Mouse (Mus musculus) forebrain, embryonic 14.5 days (tissue): ENCODE data around the gene Eci1. TPM values are rescaled to one million over a fixed set of nuclear protein-coding genes. Genes with fewer than 3 reads are reported as not detected.

Source experiments
- ATAC-seq: fragments of 200-750 bp; cut with Nextera tagmentation; 2 replicates; pipeline ENCODE4 v1.8.0; 2017; ENCODE audit warnings: mild to moderate bottlenecking, moderate library complexity
- DNase-seq: peaks from one replicate; pipeline ENCODE4 v3.0.0-alpha.2; 2015; ENCODE audit warnings: low spot score
- H3K27ac ChIP-seq: fragments of 300-500 bp; sonication (generic); 2 replicates; pipeline ENCODE4 v1.5.1; 2014; ENCODE audit warnings: low read depth, mild to moderate bottlenecking, control low read depth, low read length, moderate library complexity
- H3K27me3 ChIP-seq: fragments of 300-500 bp; sonication (generic); replicated peaks from 2 replicates; pipeline ENCODE4 v1.6.1; 2014; ENCODE audit warnings: low read length, control low read depth, mixed read lengths; ENCODE audit not compliant: control insufficient read depth, insufficient read depth
- H3K36me3 ChIP-seq: fragments of 300-500 bp; sonication (generic); 2 replicates; pipeline ENCODE4 v1.6.1; 2014; ENCODE audit warnings: low read length, control low read depth; ENCODE audit not compliant: control insufficient read depth, insufficient read depth
- H3K4me1 ChIP-seq: fragments of 300-500 bp; sonication (generic); 2 replicates; pipeline ENCODE4 v1.6.1; 2014; ENCODE audit warnings: antibody characterized with exemption, low read length, control low read depth; ENCODE audit not compliant: control insufficient read depth, insufficient read depth
- H3K4me2 ChIP-seq: fragments of 300-500 bp; sonication (generic); 2 replicates; pipeline ENCODE4 v1.6.1; 2014; ENCODE audit warnings: mild to moderate bottlenecking, control low read depth, low read length
- H3K4me3 ChIP-seq: fragments of 300-500 bp; sonication (generic); 2 replicates; pipeline ENCODE4 v1.5.1; 2014; ENCODE audit warnings: low read depth, low read length, control low read depth
- H3K9ac ChIP-seq: fragments of 300-500 bp; sonication (generic); 2 replicates; pipeline ENCODE4 v1.6.1; 2014; ENCODE audit warnings: mild to moderate bottlenecking, low read length, control low read depth, moderate library complexity
- H3K9me3 ChIP-seq: fragments of 300-500 bp; sonication (generic); replicated peaks from 2 replicates; pipeline ENCODE4 v1.6.1; 2016; ENCODE audit warnings: low read length, control low read depth, mixed read lengths; ENCODE audit not compliant: control insufficient read depth
- WGBS: fragments of 180-500 bp; shearing (Covaris S2); extraction: QIAGEN DNeasy Blood & Tissue Kit; methylation state at CpG from one replicate; pipeline ENCODE4 v1.1.7; 2014; 5-methylcytosine and 5-hydroxymethylcytosine counted together
- polyA plus RNA-seq: library from polyadenylated mRNA; unstranded; fragments of >200 nt; fragmentation: Nextera tagmentation; extraction: Ambion mirVana; gene quantifications from 2 replicates; pipeline ENCODE4 v1.2.1, GENCODE M21; 2014

Eci1 gene
- 31.5 and 31.8 TPM in 2 replicates for polyA plus RNA-seq

DNA sequence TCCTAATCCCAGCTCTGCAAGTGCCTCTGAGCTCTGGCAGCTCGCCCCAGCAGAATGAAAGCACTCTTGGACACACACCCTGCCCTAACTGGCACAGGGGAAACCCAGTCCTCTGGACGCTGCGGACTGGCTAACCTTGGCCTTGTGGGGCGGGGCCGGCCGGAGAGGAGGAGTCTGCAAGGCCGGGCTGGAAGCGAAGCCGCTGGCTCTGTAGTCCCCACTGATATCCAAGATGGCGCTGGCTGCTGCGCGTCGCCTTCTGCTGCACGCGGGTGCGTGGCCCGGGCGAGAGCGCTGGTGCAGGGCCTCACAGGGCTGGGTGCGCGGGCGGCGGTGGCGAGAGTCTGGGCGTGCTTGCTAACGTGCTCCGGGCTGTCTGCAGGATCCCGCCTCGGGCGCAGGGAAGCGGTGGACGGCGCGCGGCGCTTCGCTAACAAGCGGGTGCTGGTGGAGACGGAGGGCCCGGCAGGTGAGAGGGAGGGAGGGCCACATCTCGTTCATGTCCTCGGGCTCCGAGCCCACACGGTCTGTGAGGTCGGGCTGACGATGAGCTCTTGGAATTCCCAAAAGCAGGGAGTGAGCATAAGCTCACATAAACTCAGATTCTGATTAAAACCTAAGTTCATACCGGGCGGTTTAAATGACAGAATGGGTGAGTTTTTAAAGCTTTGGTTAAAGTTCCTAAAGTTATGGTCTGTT, at the start of gene Eci1:
TSS of gene Eci1 (plus strand) at position 171 of the 699 bp plus-strand sequence.
- peak within 1 kb of the TSS; percentile 95 for H3K27ac ChIP-seq
- H3K9me3 ChIP-seq: no peaks in the 10 kb centered on the region
- H3K36me3 ChIP-seq: peaks cover 36% of the 10 kb centered on the region
- H3K9ac ChIP-seq: peak within 1 kb of the TSS; percentile 85
- peak; percentile 93 for DNase-seq
- WGBS: under 1% methylated on average over 48 of the region's 48 CpGs
- H3K4me2 ChIP-seq: peak within 1 kb of the TSS; percentile 64
- peak; percentile 97 for ATAC-seq
- no peaks in the 10 kb centered on the region for H3K27me3 ChIP-seq
- no peaks in the 10 kb centered on the region for H3K4me1 ChIP-seq
- H3K4me3 ChIP-seq: peak within 1 kb of the TSS; percentile 66

DNA sequence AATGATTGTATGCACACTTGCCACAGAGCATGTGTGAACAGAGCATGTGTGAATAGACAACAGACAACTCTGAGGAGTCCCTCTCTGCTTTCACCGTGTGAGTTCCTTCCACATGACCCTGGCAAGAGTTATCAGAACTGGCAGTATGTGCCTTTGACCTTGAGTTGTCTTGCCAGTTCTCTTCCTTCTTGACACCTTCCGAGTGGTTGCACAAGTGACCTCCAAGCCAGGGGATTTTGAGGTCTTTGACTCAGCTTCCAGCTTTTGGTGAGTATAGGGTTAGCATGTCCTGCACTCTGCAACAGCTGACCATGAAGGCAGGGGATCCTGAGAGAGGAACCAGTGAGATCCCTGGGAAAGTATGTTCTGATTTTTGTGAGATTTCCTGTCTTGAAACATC, 47.9 kb upstream of the Eci1 start:
- no peak for ATAC-seq
- Histone ChIP-seq H3K4me1 (no peaks in the 10 kb centered on the region), H3K27ac (no peak overlapping the region), H3K9ac (no peak overlapping the region), H3K36me3 (peaks cover 74% of the 10 kb centered on the region), H3K4me3 (no peak overlapping the region), H3K27me3 (no peaks in the 10 kb centered on the region), H3K4me2 (no peak overlapping the region), H3K9me3 (no peaks in the 10 kb centered on the region)
- 96% methylated on average over 2 of the region's 2 CpGs for WGBS
- DNase-seq: no peak

DNA sequence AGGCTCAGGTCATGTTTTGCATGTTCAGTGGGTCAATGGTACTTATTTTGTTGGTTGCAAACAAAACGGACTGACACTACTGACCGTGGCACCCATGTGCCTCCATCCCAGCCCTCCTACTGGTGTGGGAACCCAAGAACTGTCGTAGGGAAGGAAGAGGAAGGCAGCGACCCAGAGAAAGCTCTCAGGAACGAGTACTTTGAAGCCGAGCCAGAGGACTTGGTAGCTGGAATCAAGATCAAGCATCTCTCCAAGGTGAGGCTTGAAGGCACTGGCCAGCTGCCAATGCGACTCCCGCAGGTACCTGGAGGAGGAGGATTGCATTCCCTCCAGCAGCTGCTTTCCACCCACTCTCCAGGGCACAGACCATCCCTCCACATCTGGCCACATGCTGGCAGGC, 42.7 kb upstream of the Eci1 start:
- Histone ChIP-seq H3K27me3 (no peaks in the 10 kb centered on the region), H3K4me1 (no peaks in the 10 kb centered on the region), H3K27ac (no peak overlapping the region), H3K4me2 (no peak overlapping the region), H3K9me3 (no peaks in the 10 kb centered on the region), H3K9ac (no peak overlapping the region), H3K4me3 (no peak overlapping the region), H3K36me3 (peaks cover 82% of the 10 kb centered on the region)
- ATAC-seq (no peak), DNase-seq (no peak)
- WGBS: 92% methylated on average over 8 of the region's 8 CpGs

DNA sequence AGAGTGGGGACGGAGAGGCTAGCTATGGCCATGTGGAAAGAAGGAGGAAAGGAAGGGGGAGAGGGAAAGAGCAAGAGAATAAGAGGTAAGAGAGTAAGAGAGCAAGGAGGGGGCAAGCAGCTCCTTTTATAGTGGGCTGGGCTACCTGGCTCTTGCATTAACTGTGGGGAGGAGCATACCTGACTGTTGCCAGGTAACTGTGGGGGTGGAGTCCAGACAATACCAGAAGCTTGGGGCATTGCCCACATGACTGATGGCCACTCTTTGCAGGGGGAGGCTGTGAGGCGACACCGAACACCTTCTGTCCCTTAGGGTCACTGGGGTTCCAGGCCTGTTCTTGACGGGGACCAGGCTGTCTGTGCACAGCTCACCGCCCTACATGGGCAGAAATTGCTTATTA, 37.7 kb upstream of the Eci1 start:
- 82% methylated on average over 5 of the region's 5 CpGs for WGBS

DNA sequence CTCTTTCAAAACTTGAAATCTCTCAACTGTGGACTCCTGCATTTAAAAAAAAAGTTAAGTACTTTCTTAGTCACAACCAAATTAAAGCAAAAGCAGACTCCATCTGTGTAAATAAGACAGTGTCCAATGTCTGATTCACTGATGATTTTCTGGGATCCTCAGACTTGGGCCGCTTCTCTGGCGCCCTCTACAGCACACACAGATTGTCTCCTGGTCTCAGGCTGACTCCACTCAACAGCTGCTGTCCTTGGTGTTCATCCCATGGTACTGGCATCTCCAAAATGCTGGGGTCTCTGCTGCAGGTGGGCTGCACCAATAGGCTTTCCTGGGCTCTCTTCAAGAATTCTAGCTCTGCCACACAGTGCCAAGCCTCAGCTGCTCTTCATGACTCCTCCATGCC, 36.6 kb upstream of the Eci1 start:
- H3K9ac ChIP-seq: no peak overlapping the region
- H3K36me3 ChIP-seq: peaks cover 67% of the 10 kb centered on the region
- H3K4me2 ChIP-seq: no peak overlapping the region
- H3K4me3 ChIP-seq: no peak overlapping the region
- DNase-seq (peak; percentile 66), ATAC-seq (no peak)
- H3K4me1 ChIP-seq: no peaks in the 10 kb centered on the region
- no peak overlapping the region for H3K27ac ChIP-seq
- no peaks in the 10 kb centered on the region for H3K27me3 ChIP-seq
- H3K9me3 ChIP-seq: no peaks in the 10 kb centered on the region
- WGBS: 5% methylated on average over 2 of the region's 2 CpGs

More for the DNA sequence above, 37.7 kb upstream of the Eci1 start:
- Histone ChIP-seq H3K4me3 (no peak overlapping the region), H3K9me3 (no peaks in the 10 kb centered on the region), H3K36me3 (peaks cover 76% of the 10 kb centered on the region), H3K4me1 (no peaks in the 10 kb centered on the region), H3K9ac (no peak overlapping the region), H3K27me3 (no peaks in the 10 kb centered on the region), H3K4me2 (no peak overlapping the region), H3K27ac (no peak overlapping the region)
- ATAC-seq (no peak), DNase-seq (no peak)

DNA sequence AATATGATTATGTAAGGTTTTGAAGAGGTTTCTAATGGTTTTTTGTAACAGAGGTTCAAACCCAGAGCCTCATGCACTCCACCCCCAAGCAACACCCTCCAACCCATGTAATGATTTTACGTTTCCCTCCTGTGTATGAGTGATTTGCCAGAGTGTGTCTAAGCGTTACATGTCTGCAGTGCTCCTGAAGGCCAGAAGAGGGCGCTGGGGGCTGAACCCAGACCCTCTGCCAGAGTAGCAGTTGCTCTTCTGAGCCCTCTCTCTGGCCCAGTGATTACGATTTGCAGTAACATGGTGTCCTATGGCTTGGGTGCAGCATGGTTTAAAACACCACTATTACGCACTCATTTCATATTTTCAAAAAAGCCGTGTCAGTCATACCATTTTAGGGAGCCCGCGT, 35.3 kb upstream of the Eci1 start:
- Histone ChIP-seq H3K27me3 (no peaks in the 10 kb centered on the region), H3K4me2 (no peak overlapping the region), H3K9me3 (no peaks in the 10 kb centered on the region), H3K27ac (no peak overlapping the region), H3K4me3 (no peak overlapping the region), H3K4me1 (no peaks in the 10 kb centered on the region), H3K36me3 (peaks cover 55% of the 10 kb centered on the region), H3K9ac (no peak overlapping the region)
- WGBS: 69% methylated on average over 8 of the region's 8 CpGs
- ATAC-seq (no peak), DNase-seq (peak; percentile 5)

DNA sequence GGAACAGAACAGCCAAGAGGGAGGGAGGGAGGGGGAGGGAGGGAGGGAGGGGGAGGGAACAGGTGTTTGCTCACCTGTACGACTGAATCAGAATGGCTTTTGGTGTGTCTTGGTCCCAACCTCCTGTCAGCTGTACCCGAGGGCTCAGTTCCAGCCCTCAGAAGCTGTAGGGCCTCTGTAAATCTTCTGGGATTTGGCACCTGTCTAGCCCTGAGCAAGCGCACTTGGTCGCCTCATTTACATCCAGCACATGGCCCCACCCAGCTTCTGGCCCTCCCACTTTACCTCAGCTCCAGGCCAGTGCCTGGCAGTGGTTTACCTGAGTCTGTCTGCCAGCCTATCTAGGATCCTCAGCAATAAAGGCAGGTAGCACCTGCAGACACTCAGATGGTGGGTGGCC, 32.9 kb upstream of the Eci1 start:
- no peaks in the 10 kb centered on the region for H3K9me3 ChIP-seq
- no peak overlapping the region for H3K9ac ChIP-seq
- H3K4me1 ChIP-seq: no peaks in the 10 kb centered on the region
- H3K4me2 ChIP-seq: no peak overlapping the region
- DNase-seq (no peak), ATAC-seq (no peak)
- H3K4me3 ChIP-seq: no peak overlapping the region
- no peak overlapping the region for H3K27ac ChIP-seq
- no peaks in the 10 kb centered on the region for H3K27me3 ChIP-seq
- WGBS: 38% methylated on average over 4 of the region's 4 CpGs
- peaks cover 49% of the 10 kb centered on the region for H3K36me3 ChIP-seq

DNA sequence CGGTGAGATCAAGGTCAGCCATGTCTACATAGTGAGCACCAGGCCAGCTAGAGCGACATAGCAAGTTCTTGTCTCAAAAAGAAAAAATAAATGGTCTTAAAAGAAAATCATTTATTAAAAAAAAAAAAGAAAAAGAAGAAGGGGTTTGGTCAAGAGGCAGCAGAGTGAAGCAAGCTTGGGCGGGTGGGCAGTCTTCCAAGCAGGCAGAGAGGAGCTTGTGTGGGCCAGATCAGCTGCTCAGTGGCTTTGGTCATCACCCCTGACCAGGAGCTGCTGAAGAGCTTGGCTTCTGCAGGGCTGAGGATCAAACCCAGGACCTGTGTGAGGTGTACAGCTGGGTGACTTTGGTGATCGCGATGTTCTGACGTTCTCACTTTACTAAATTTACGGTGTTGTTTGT, 32.0 kb upstream of the Eci1 start:
- Histone ChIP-seq H3K9ac (no peak overlapping the region), H3K9me3 (no peaks in the 10 kb centered on the region), H3K36me3 (peaks cover 47% of the 10 kb centered on the region), H3K27ac (no peak overlapping the region), H3K4me1 (no peaks in the 10 kb centered on the region), H3K4me2 (no peak overlapping the region), H3K27me3 (no peaks in the 10 kb centered on the region), H3K4me3 (no peak overlapping the region)
- no peak for DNase-seq
- 92% methylated on average over 7 of the region's 7 CpGs for WGBS
- no peak for ATAC-seq

DNA sequence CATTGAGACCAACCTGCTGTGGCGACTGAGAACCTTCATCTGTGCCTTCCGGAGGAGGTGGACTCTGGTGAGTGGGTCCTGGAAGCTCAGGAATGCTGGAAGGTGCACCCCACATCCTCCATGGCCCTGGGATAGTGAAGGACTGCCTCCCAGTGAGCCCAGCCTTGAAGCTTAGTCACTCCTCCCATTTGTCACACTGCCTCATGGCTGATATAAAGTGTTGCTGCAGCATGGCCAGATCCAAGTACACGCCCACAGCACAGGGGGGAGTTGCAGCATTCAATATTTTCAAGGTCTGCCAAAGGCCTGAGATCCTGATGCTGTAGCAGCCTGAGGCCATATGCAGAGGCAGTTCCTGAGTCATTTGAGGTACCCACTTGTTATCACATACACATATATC, 24.1 kb upstream of the Eci1 start:
- 82% methylated on average over 3 of the region's 3 CpGs for WGBS
- DNase-seq: no peak
- Histone ChIP-seq H3K9me3 (no peaks in the 10 kb centered on the region), H3K36me3 (peaks cover 83% of the 10 kb centered on the region), H3K27me3 (no peaks in the 10 kb centered on the region), H3K4me3 (no peak overlapping the region), H3K9ac (no peak overlapping the region), H3K4me2 (no peak overlapping the region), H3K27ac (no peak overlapping the region), H3K4me1 (no peaks in the 10 kb centered on the region)
- ATAC-seq: no peak
